Mouse (Mus musculus) CH12.LX (cell line): ENCODE results near the gene Bend3. TPM values are rescaled to one million over a fixed set of nuclear protein-coding genes. Genes with fewer than 3 reads are reported as not detected.

Experiments used
- DNase-seq: peaks from one replicate; pipeline ENCODE4 v3.0.0-alpha.2; 2013; ENCODE audit errors: extremely low read depth
- H3K27ac ChIP-seq: 2 replicates; pipeline ENCODE4 v1.5.1; 2012; ENCODE audit warnings: low read depth, mild to moderate bottlenecking, control low read depth, moderate library complexity; ENCODE audit not compliant: insufficient read depth
- H3K27me3 ChIP-seq: replicated peaks from 2 replicates; pipeline ENCODE3; 2012; ENCODE audit warnings: inconsistent platforms
- H3K36me3 ChIP-seq, 2 experiments: replicated peaks in 1 of 2; 2 replicates each; pipeline versions ENCODE3 to v1.6.1; 2012; ENCODE audit warnings: inconsistent platforms in 1 of 2, low read length in 1 of 2, mild to moderate bottlenecking in 1 of 2, mixed read lengths in 1 of 2, moderate library complexity in 1 of 2; ENCODE audit not compliant: control insufficient read depth in 1 of 2, insufficient read depth in 1 of 2
- H3K4me1 ChIP-seq, 2 experiments: 2 replicates each; pipeline ENCODE4 v1.6.1; 2012; ENCODE audit warnings: inconsistent platforms in 1 of 2, moderate library complexity in 1 of 2; ENCODE audit not compliant: insufficient read depth in 2 of 2, control insufficient read depth in 1 of 2
- H3K4me2 ChIP-seq: 2 replicates; pipeline ENCODE4 v1.6.1; 2012; ENCODE audit warnings: low read depth, mild to moderate bottlenecking, control low read depth; ENCODE audit not compliant: poor library complexity, insufficient read depth, severe bottlenecking
- H3K4me3 ChIP-seq, 3 experiments: fragments of 150-350 bp in 1 of 3; sonication (generic) in 1 of 3; replicated peaks in 1 of 3; 2 replicates each; pipeline versions ENCODE3 to v1.5.1; 2011 to 2012; ENCODE audit warnings: low read depth in 2 of 3, low read length in 2 of 3, mild to moderate bottlenecking in 2 of 3, moderate library complexity in 2 of 3, control low read depth in 1 of 3, improper control_type of control experiment in 1 of 3, inconsistent platforms in 1 of 3, mixed read lengths in 1 of 3; ENCODE audit not compliant: poor library complexity in 1 of 3
- H3K79me2 ChIP-seq: replicated peaks from 2 replicates; pipeline ENCODE4 v1.6.1; 2012; ENCODE audit warnings: mild to moderate bottlenecking, moderate library complexity; ENCODE audit not compliant: control insufficient read depth, poor library complexity, insufficient read depth, severe bottlenecking; ENCODE audit errors: extremely low read depth
- H3K9ac ChIP-seq: 2 replicates; pipeline ENCODE4 v1.6.1; 2012; ENCODE audit warnings: low read depth, mild to moderate bottlenecking, control low read depth, moderate library complexity; ENCODE audit not compliant: insufficient read depth
- H3K9me3 ChIP-seq: replicated peaks from 2 replicates; pipeline ENCODE3; 2012; ENCODE audit warnings: low read length, inconsistent platforms, mixed read lengths
- BHLHE40 ChIP-seq: IDR thresholded peaks from 2 replicates; pipeline ENCODE4 v1.6.1; 2011; ENCODE audit warnings: mild to moderate bottlenecking, low read depth, low read length, improper control_type of control experiment
- CTCF ChIP-seq, 2 experiments: IDR thresholded peaks in 1 of 2; conservative IDR thresholded peaks in 1 of 2; 2 replicates each; pipeline ENCODE4 v1.5.1; 2011 to 2012; ENCODE audit warnings: low read depth in 2 of 2, low read length in 2 of 2, improper control_type of control experiment in 1 of 2, inconsistent platforms in 1 of 2, mild to moderate bottlenecking in 1 of 2, moderate library complexity in 1 of 2
- EP300 ChIP-seq: IDR thresholded peaks from 2 replicates; pipeline ENCODE4 v1.6.1; 2011; ENCODE audit warnings: low read length, improper control_type of control experiment
- GABPA ChIP-seq: IDR thresholded peaks from 2 replicates; pipeline ENCODE4 v1.6.1; 2012; ENCODE audit warnings: low read depth, low read length, improper control_type of control experiment, inconsistent platforms; ENCODE audit not compliant: insufficient replicate concordance
- JUN ChIP-seq: IDR thresholded peaks from 2 replicates; pipeline ENCODE4 v1.6.1; 2011; ENCODE audit warnings: low read depth, mild to moderate bottlenecking, low read length, improper control_type of control experiment, moderate library complexity; ENCODE audit not compliant: insufficient read depth
- KAT2A ChIP-seq: IDR thresholded peaks from 2 replicates; pipeline ENCODE4 v1.6.1; 2012; ENCODE audit warnings: low read length, improper control_type of control experiment, inconsistent platforms; ENCODE audit not compliant: insufficient replicate concordance
- MAFK ChIP-seq: IDR thresholded peaks from 2 replicates; pipeline ENCODE4 v1.6.1; 2011; ENCODE audit warnings: low read length, improper control_type of control experiment; ENCODE audit not compliant: insufficient replicate concordance
- MEF2A ChIP-seq: IDR thresholded peaks from 2 replicates; pipeline ENCODE4 v1.6.1; 2014; ENCODE audit warnings: low read depth, mild to moderate bottlenecking, inconsistent platforms, low read length, improper control_type of control experiment, borderline replicate concordance
- POLR2AphosphoS2 ChIP-seq: IDR thresholded peaks from 2 replicates; pipeline ENCODE4 v1.6.1; 2011; ENCODE audit warnings: low read depth, low read length, improper control_type of control experiment
- RAD21 ChIP-seq: IDR thresholded peaks from 2 replicates; pipeline ENCODE4 v1.6.1; 2011; ENCODE audit warnings: low read depth, mild to moderate bottlenecking, low read length, improper control_type of control experiment, moderate library complexity
- RCOR1 ChIP-seq: conservative IDR thresholded peaks from 2 replicates; pipeline ENCODE4 v1.6.1; 2012; ENCODE audit warnings: low read depth, mild to moderate bottlenecking, inconsistent platforms, low read length, improper control_type of control experiment
- SIN3A ChIP-seq: IDR thresholded peaks from 2 replicates; pipeline ENCODE4 v1.6.1; 2012; ENCODE audit warnings: low read length, improper control_type of control experiment, inconsistent platforms
- SMC3 ChIP-seq: IDR thresholded peaks from 2 replicates; pipeline ENCODE4 v1.6.1; 2011; ENCODE audit warnings: low read depth, low read length, improper control_type of control experiment
- TCF12 ChIP-seq: IDR thresholded peaks from 2 replicates; pipeline ENCODE4 v1.6.1; 2014; ENCODE audit warnings: low read depth, mild to moderate bottlenecking, inconsistent platforms, low read length, improper control_type of control experiment
- USF1 ChIP-seq: IDR thresholded peaks from 2 replicates; pipeline ENCODE4 v1.6.1; 2014; ENCODE audit warnings: low read depth, mild to moderate bottlenecking, inconsistent platforms, low read length, improper control_type of control experiment
- USF2 ChIP-seq: conservative IDR thresholded peaks from 2 replicates; pipeline ENCODE4 v1.6.1; 2011; ENCODE audit warnings: low read depth, low read length, improper control_type of control experiment
- ZC3H11A ChIP-seq: IDR thresholded peaks from 2 replicates; pipeline ENCODE4 v1.6.1; 2012; ENCODE audit warnings: low read depth, mild to moderate bottlenecking, inconsistent platforms, low read length, improper control_type of control experiment
- ZMIZ1 ChIP-seq: IDR thresholded peaks from 2 replicates; pipeline ENCODE4 v1.6.1; 2012; ENCODE audit warnings: low read depth, mild to moderate bottlenecking, inconsistent platforms, low read length, improper control_type of control experiment
- dilution Hi-C: fragments of 300-500 bp; cut with MboI; formaldehyde crosslinking; loops from 2 replicates; pipeline ENCODE4 v1.14.3; 2020; ENCODE audit warnings: low sequenced_read_pairs; ENCODE audit not compliant: extremely low pct_unique_long_range_greater_than_20kb, extremely low pct_ligation_motif_present
- in situ Hi-C: fragments of 300-500 bp; cut with MboI; formaldehyde crosslinking; loops from 3 replicates; pipeline ENCODE4 v1.14.3; 2019; ENCODE audit warnings: low sequenced_read_pairs, low pct_ligation_motif_present, low pct_unique_long_range_greater_than_20kb, mixed read lengths
- polyA plus RNA-seq: library from polyadenylated mRNA; unstranded; fragments of >175 nt; gene quantifications from 2 replicates; pipeline ENCODE4 v1.2.1, GENCODE M21; 2012; ENCODE audit warnings: low read depth; ENCODE audit not compliant: insufficient read length
- total RNA-seq, 2 experiments: library from RNA; depleted of rRNA; stranded (reverse); fragments of 300-350 nt in 1 of 2; fragments of >200 nt in 1 of 2; gene quantifications; 2 replicates each; pipeline ENCODE4 v1.2.3; 2012 to 2014

Gene Bend3
- total and polyA plus RNA-seq, 3 experiments: 7.4 to 18.9 (median 8.7) TPM

GRCm38 (mm10) chr10:43512976-43513375, 34.3 kb downstream of the Bend3 start:
- dilution Hi-C loops: no loop called here
- Histone ChIP-seq H3K9me3 (no peaks in the 10 kb centered on the region), H3K4me3 (no peak overlapping the region), H3K36me3 (peaks cover 41 to 63% of the 10 kb centered on the region in 2 experiments), H3K4me1 (peaks cover 3 to 5% of the 10 kb centered on the region in 2 experiments; a peak in 2 of 4 replicates), H3K79me2 (no peaks in the 10 kb centered on the region), H3K4me2 (no peak overlapping the region), H3K27ac (no peak overlapping the region), H3K9ac (no peak overlapping the region), H3K27me3 (no peaks in the 10 kb centered on the region)
- no peak for TF ChIP-seq MEF2A
- TF ChIP-seq ZC3H11A: no peak
- TF ChIP-seq BHLHE40: no peak
- no peak for TF ChIP-seq SIN3A
- no peak for TF ChIP-seq USF1
- no peak for TF ChIP-seq KAT2A
- TF ChIP-seq SMC3: no peak
- TF ChIP-seq TCF12: no peak
- no peak for TF ChIP-seq RAD21
- no peak for TF ChIP-seq GABPA
- no peak for TF ChIP-seq ZMIZ1
- no peak for TF ChIP-seq RCOR1
- no peak for TF ChIP-seq EP300
- TF ChIP-seq USF2: no peak
- no peak for TF ChIP-seq MAFK
- TF ChIP-seq POLR2AphosphoS2: no peak
- no peak for TF ChIP-seq JUN
- no peak for DNase-seq
- in situ Hi-C loops: no loop called here

- Histone ChIP-seq H3K36me3 (peaks cover 12 to 26% of the 10 kb centered on the region in 2 experiments), H3K27me3 (no peaks in the 10 kb centered on the region), H3K4me2 (no peak overlapping the region), H3K27ac (no peak overlapping the region), H3K4me1 (peaks cover 3 to 5% of the 10 kb centered on the region in 2 experiments; a peak in 2 of 4 replicates), H3K4me3 (no peak overlapping the region), H3K9ac (no peak overlapping the region), H3K9me3 (no peaks in the 10 kb centered on the region), H3K79me2 (no peaks in the 10 kb centered on the region)
- DNase-seq: no peak
- dilution Hi-C loops: no loop called here
- TF ChIP-seq ZMIZ1: no peak
- TF ChIP-seq USF2: no peak
- no peak for TF ChIP-seq CTCF (conservative IDR thresholded peaks at IDR 0.05 in 1 of 2, IDR thresholded peaks at IDR 0.05 in 1 of 2; ENCODE audit: low read depth in 2 of 2, low read length in 2 of 2)
- in situ Hi-C loops: no loop called here
Observed at GRCm38 (mm10) chr10:43516992-43517660, 38.5 kb downstream of the Bend3 start.
